Mouse (Mus musculus) limb, embryonic 13.5 days (tissue): ENCODE measurements around the gene Eml6. TPM values are rescaled to one million over a fixed set of nuclear protein-coding genes. Genes with fewer than 3 reads are reported as not detected.

Source experiments
- ATAC-seq: fragments of 200-750 bp; cut with Nextera tagmentation; 2 replicates; pipeline ENCODE4 v1.8.0; 2017; ENCODE audit warnings: low read depth, moderate number of reproducible peaks, moderate TSS enrichment; ENCODE audit not compliant: low FRiP score
- H3K27ac ChIP-seq: fragments of 300-500 bp; sonication (generic); 2 replicates; pipeline ENCODE4 v1.5.1; 2015; ENCODE audit warnings: inconsistent platforms, mild to moderate bottlenecking, moderate library complexity
- H3K27me3 ChIP-seq: fragments of 300-500 bp; sonication (generic); 2 replicates; pipeline ENCODE4 v1.6.1; 2015; ENCODE audit warnings: mild to moderate bottlenecking, inconsistent platforms
- H3K36me3 ChIP-seq: fragments of 300-500 bp; sonication (generic); 2 replicates; pipeline ENCODE4 v1.6.1; 2015; ENCODE audit warnings: inconsistent platforms, mild to moderate bottlenecking, moderate library complexity
- H3K4me1 ChIP-seq: fragments of 300-500 bp; sonication (generic); 2 replicates; pipeline ENCODE4 v1.6.1; 2015; ENCODE audit warnings: inconsistent platforms
- H3K4me2 ChIP-seq: fragments of 300-500 bp; sonication (generic); replicated peaks from 2 replicates; pipeline ENCODE4 v1.6.1; 2015; ENCODE audit warnings: inconsistent platforms, mild to moderate bottlenecking, moderate library complexity
- H3K4me3 ChIP-seq: fragments of 300-500 bp; sonication (generic); 2 replicates; pipeline ENCODE4 v1.5.1; 2015; ENCODE audit warnings: moderate library complexity, mild to moderate bottlenecking, inconsistent platforms
- H3K9ac ChIP-seq: fragments of 300-500 bp; sonication (generic); 2 replicates; pipeline ENCODE4 v1.6.1; 2015; ENCODE audit warnings: mild to moderate bottlenecking, inconsistent platforms
- H3K9me3 ChIP-seq: fragments of 300-500 bp; sonication (generic); 2 replicates; pipeline ENCODE4 v1.6.1; 2016; ENCODE audit warnings: inconsistent platforms
- WGBS: fragments of 180-500 bp; shearing (Covaris S2); methylation state at CpG from one replicate; pipeline ENCODE4 v1.1.7; 2015; 5-methylcytosine and 5-hydroxymethylcytosine counted together
- polyA plus RNA-seq: library from polyadenylated mRNA; unstranded; fragments of >200 nt; fragmentation: Nextera tagmentation; extraction: Ambion mirVana; gene quantifications from 2 replicates; pipeline ENCODE4 v1.2.1, GENCODE M21; 2015

Gene Eml6
- polyA plus RNA-seq, 1 experiment from 2014 or later, result 0.59 TPM

GRCm38 (mm10) chr11:29727901-29728300 is 297.9 kb downstream of the Eml6 start:
- H3K4me1 ChIP-seq, result no peaks in the 10 kb centered on the region
- H3K27me3 ChIP-seq, result no peaks in the 10 kb centered on the region
- WGBS, result 79% methylated on average over 1 of the region's 1 CpGs
- no peak overlapping the region for H3K27ac ChIP-seq
- no peak overlapping the region for H3K9ac ChIP-seq
- ATAC-seq, result no peak
- H3K4me2 ChIP-seq, result no peak overlapping the region
- no peaks in the 10 kb centered on the region for H3K9me3 ChIP-seq
- no peaks in the 10 kb centered on the region for H3K36me3 ChIP-seq
- no peak overlapping the region for H3K4me3 ChIP-seq

GRCm38 (mm10) chr11:29725610-29726009 is 300.2 kb downstream of the Eml6 start:
- Histone ChIP-seq H3K9ac (no peak overlapping the region), H3K27me3 (no peaks in the 10 kb centered on the region), H3K4me3 (no peak overlapping the region), H3K27ac (no peak overlapping the region), H3K36me3 (no peaks in the 10 kb centered on the region), H3K9me3 (no peaks in the 10 kb centered on the region), H3K4me2 (no peak overlapping the region), H3K4me1 (peaks cover 3% of the 10 kb centered on the region; the same call in 1 of the 2 replicates)
- WGBS, result 68% methylated on average over 1 of the region's 1 CpGs
- ATAC-seq, result no peak

- Histone ChIP-seq H3K27me3 (no peaks in the 10 kb centered on the region), H3K4me2 (no peak overlapping the region), H3K4me3 (no peak overlapping the region), H3K4me1 (peaks cover 3% of the 10 kb centered on the region; the same call in 1 of the 2 replicates), H3K9ac (no peak overlapping the region), H3K36me3 (no peaks in the 10 kb centered on the region), H3K27ac (no peak overlapping the region), H3K9me3 (no peaks in the 10 kb centered on the region)
- no peak for ATAC-seq
Measured at GRCm38 (mm10) chr11:29725167-29725566, 300.7 kb downstream of the Eml6 start.

GRCm38 (mm10) chr11:29724213-29724612 is 301.6 kb downstream of the Eml6 start:
- no peaks in the 10 kb centered on the region for H3K9me3 ChIP-seq
- no peak overlapping the region for H3K9ac ChIP-seq
- no peak overlapping the region for H3K4me3 ChIP-seq
- no peak overlapping the region for H3K27ac ChIP-seq
- no peaks in the 10 kb centered on the region for H3K36me3 ChIP-seq
- no peak overlapping the region for H3K4me2 ChIP-seq
- WGBS, result 94% methylated on average over 2 of the region's 2 CpGs
- peaks cover 3% of the 10 kb centered on the region; the same call in 1 of the 2 replicates for H3K4me1 ChIP-seq
- no peaks in the 10 kb centered on the region for H3K27me3 ChIP-seq
- ATAC-seq, result no peak

GRCm38 (mm10) chr11:29719597-29719996 is 306.2 kb downstream of the Eml6 start:
- Histone ChIP-seq H3K27ac (no peak overlapping the region), H3K9me3 (no peaks in the 10 kb centered on the region), H3K9ac (no peak overlapping the region), H3K27me3 (no peaks in the 10 kb centered on the region), H3K4me3 (no peak overlapping the region), H3K36me3 (no peaks in the 10 kb centered on the region), H3K4me2 (no peak overlapping the region), H3K4me1 (peaks cover 13% of the 10 kb centered on the region)
- no peak for ATAC-seq
- WGBS, result 63% methylated on average over 1 of the region's 1 CpGs

GRCm38 (mm10) chr11:29718541-29718940 is 307.3 kb downstream of the Eml6 start:
- Histone ChIP-seq H3K9me3 (no peaks in the 10 kb centered on the region), H3K4me1 (peaks cover 13% of the 10 kb centered on the region), H3K4me2 (no peak overlapping the region), H3K36me3 (0 out of 2 replicates have a peak, but pooled peaks cover 4% of the 10 kb centered on the region), H3K27me3 (no peaks in the 10 kb centered on the region), H3K9ac (no peak overlapping the region), H3K27ac (no peak overlapping the region), H3K4me3 (no peak overlapping the region; the same call in 1 of the 2 replicates)
- 42% methylated on average over 6 of the region's 6 CpGs for WGBS
- no peak for ATAC-seq

GRCm38 (mm10) chr11:29715499-29715898 is 310.3 kb downstream of the Eml6 start:
- H3K4me3 ChIP-seq, result no peak overlapping the region
- H3K9me3 ChIP-seq, result no peaks in the 10 kb centered on the region
- no peak for ATAC-seq
- H3K27ac ChIP-seq, result no peak overlapping the region
- WGBS, result 78% methylated on average over 3 of the region's 3 CpGs
- no peaks in the 10 kb centered on the region for H3K27me3 ChIP-seq
- H3K36me3 ChIP-seq, result peaks cover 9% of the 10 kb centered on the region; the same call in 1 of the 2 replicates
- H3K4me1 ChIP-seq, result peaks cover 10% of the 10 kb centered on the region
- H3K4me2 ChIP-seq, result no peak overlapping the region
- H3K9ac ChIP-seq, result no peak overlapping the region

GRCm38 (mm10) chr11:29714789-29715188 is 311.0 kb downstream of the Eml6 start:
- Histone ChIP-seq H3K9ac (no peak overlapping the region), H3K27ac (no peak overlapping the region), H3K36me3 (peaks cover 9% of the 10 kb centered on the region; the same call in 1 of the 2 replicates), H3K4me1 (peaks cover 10% of the 10 kb centered on the region), H3K9me3 (no peaks in the 10 kb centered on the region), H3K4me2 (no peak overlapping the region), H3K27me3 (no peaks in the 10 kb centered on the region), H3K4me3 (no peak overlapping the region)
- ATAC-seq, result no peak
- 94% methylated on average over 2 of the region's 2 CpGs for WGBS

- H3K27me3 ChIP-seq, result no peaks in the 10 kb centered on the region
- no peaks in the 10 kb centered on the region for H3K9me3 ChIP-seq
- no peak overlapping the region for H3K4me3 ChIP-seq
- no peak for ATAC-seq
- no peak overlapping the region for H3K27ac ChIP-seq
- H3K9ac ChIP-seq, result no peak overlapping the region
- 92% methylated on average over 7 of the region's 7 CpGs for WGBS
- peaks cover 9% of the 10 kb centered on the region; the same call in 1 of the 2 replicates for H3K36me3 ChIP-seq
- no peak overlapping the region for H3K4me2 ChIP-seq
- peaks cover 10% of the 10 kb centered on the region for H3K4me1 ChIP-seq
Measured at GRCm38 (mm10) chr11:29714114-29714513, 311.7 kb downstream of the Eml6 start.

GRCm38 (mm10) chr11:29709512-29709911 is 316.3 kb downstream of the Eml6 start:
- Histone ChIP-seq H3K9me3 (no peaks in the 10 kb centered on the region), H3K9ac (no peak overlapping the region), H3K27ac (no peak overlapping the region), H3K4me2 (no peak overlapping the region), H3K27me3 (no peaks in the 10 kb centered on the region), H3K4me3 (no peak overlapping the region), H3K36me3 (peaks cover 35% of the 10 kb centered on the region), H3K4me1 (no peaks in the 10 kb centered on the region)
- ATAC-seq, result no peak

- Histone ChIP-seq H3K36me3 (peaks cover 32% of the 10 kb centered on the region), H3K9ac (no peak overlapping the region), H3K27ac (no peak overlapping the region), H3K4me2 (no peak overlapping the region), H3K4me3 (no peak overlapping the region), H3K9me3 (no peaks in the 10 kb centered on the region), H3K4me1 (no peaks in the 10 kb centered on the region), H3K27me3 (no peaks in the 10 kb centered on the region)
- 94% methylated on average over 4 of the region's 4 CpGs for WGBS
- ATAC-seq, result no peak
Measured at GRCm38 (mm10) chr11:29706845-29707244, 319.0 kb downstream of the Eml6 start.

GRCm38 (mm10) chr11:29705263-29705662 is 320.6 kb downstream of the Eml6 start:
- ATAC-seq, result no peak
- Histone ChIP-seq H3K4me3 (no peak overlapping the region), H3K9me3 (no peaks in the 10 kb centered on the region), H3K9ac (no peak overlapping the region), H3K36me3 (peaks cover 32% of the 10 kb centered on the region), H3K4me1 (no peaks in the 10 kb centered on the region), H3K4me2 (no peak overlapping the region), H3K27me3 (no peaks in the 10 kb centered on the region), H3K27ac (no peak overlapping the region)

- Histone ChIP-seq H3K27ac (no peak overlapping the region), H3K4me1 (no peaks in the 10 kb centered on the region), H3K4me3 (no peak overlapping the region), H3K36me3 (peaks cover 21% of the 10 kb centered on the region), H3K9me3 (no peaks in the 10 kb centered on the region), H3K4me2 (no peak overlapping the region), H3K27me3 (no peaks in the 10 kb centered on the region), H3K9ac (no peak overlapping the region)
- WGBS, result 81% methylated on average over 3 of the region's 3 CpGs
- no peak for ATAC-seq
Measured at GRCm38 (mm10) chr11:29702721-29703120, 323.1 kb downstream of the Eml6 start.
